Mouse (Mus musculus): ENCODE results near the gene Prune1. TPM values are rescaled to one million over a fixed set of nuclear protein-coding genes. Genes with fewer than 3 reads are reported as not detected.
A peak's percentile ranks its signal among the peaks of the same experiment; 100 is the strongest.

Gene Prune1
- polyA plus RNA-seq, 1 experiment from 2014 or later, result 24.5 TPM

GRCm38 (mm10) chr3:95286510-95286909, 4.6 kb upstream of the Prune1 start:
- Histone ChIP-seq H3K4me2 (no peak overlapping the region), H3K27me3 (replicated peaks) (no peaks in the 10 kb centered on the region), H3K9ac (no peak overlapping the region), H3K4me3 (no peak overlapping the region), H3K4me1 (peaks cover 22% of the 10 kb centered on the region), H3K9me3 (no peaks in the 10 kb centered on the region), H3K27ac (replicated peaks) (no peak overlapping the region), H3K36me3 (peaks cover 40% of the 10 kb centered on the region)
- ATAC-seq (ENCODE audit: extremely low read depth, insufficient number of reproducible peaks, low FRiP score, low TSS enrichment), result no peak
- WGBS, result 70% methylated on average over 7 of the region's 7 CpGs

- Histone ChIP-seq H3K4me1 (peaks cover 22% of the 10 kb centered on the region), H3K4me3 (no peak overlapping the region), H3K27ac (replicated peaks) (no peak overlapping the region), H3K9ac (no peak overlapping the region), H3K27me3 (replicated peaks) (no peaks in the 10 kb centered on the region), H3K36me3 (peaks cover 35% of the 10 kb centered on the region), H3K4me2 (no peak overlapping the region), H3K9me3 (no peaks in the 10 kb centered on the region)
- WGBS, result 65% methylated on average over 5 of the region's 5 CpGs
- no peak for ATAC-seq (ENCODE audit: extremely low read depth, insufficient number of reproducible peaks, low FRiP score, low TSS enrichment)
Measured at GRCm38 (mm10) chr3:95286011-95286410, 4.1 kb upstream of the Prune1 start.

GRCm38 (mm10) chr3:95285390-95285789, 3.5 kb upstream of the Prune1 start:
- no peaks in the 10 kb centered on the region for H3K27me3 ChIP-seq (replicated peaks)
- 88% methylated on average over 5 of the region's 5 CpGs for WGBS
- no peaks in the 10 kb centered on the region for H3K9me3 ChIP-seq
- no peak overlapping the region for H3K27ac ChIP-seq (replicated peaks)
- H3K4me3 ChIP-seq, result no peak overlapping the region
- no peak overlapping the region for H3K9ac ChIP-seq
- peaks cover 27% of the 10 kb centered on the region for H3K4me1 ChIP-seq
- H3K4me2 ChIP-seq, result no peak overlapping the region
- peaks cover 29% of the 10 kb centered on the region for H3K36me3 ChIP-seq
- ATAC-seq (ENCODE audit: extremely low read depth, insufficient number of reproducible peaks, low FRiP score, low TSS enrichment), result no peak

- Histone ChIP-seq H3K4me2 (peak overlapping the region; percentile 92), H3K27ac (replicated peaks) (no peak overlapping the region), H3K9me3 (no peaks in the 10 kb centered on the region), H3K36me3 (peaks cover 22% of the 10 kb centered on the region), H3K27me3 (replicated peaks) (no peaks in the 10 kb centered on the region), H3K4me1 (peaks cover 28% of the 10 kb centered on the region), H3K4me3 (peak overlapping the region; percentile 86), H3K9ac (peak overlapping the region; percentile 96)
- WGBS, result 87% methylated on average over 12 of the region's 12 CpGs
- ATAC-seq (ENCODE audit: extremely low read depth, insufficient number of reproducible peaks, low FRiP score, low TSS enrichment), result no peak
Measured at GRCm38 (mm10) chr3:95284501-95285281, 2.8 kb upstream of the Prune1 start.

GRCm38 (mm10) chr3:95284062-95284461, 2.2 kb upstream of the Prune1 start:
- H3K9ac ChIP-seq, result peak overlapping the region; percentile 96
- WGBS, result 19% methylated on average over 1 of the region's 1 CpGs

GRCm38 (mm10) chr3:95283589-95283941, 1.7 kb upstream of the Prune1 start:
- peaks cover 12% of the 10 kb centered on the region for H3K36me3 ChIP-seq
- peaks cover 28% of the 10 kb centered on the region for H3K4me1 ChIP-seq
- no peak for ATAC-seq (ENCODE audit: extremely low read depth, insufficient number of reproducible peaks, low FRiP score, low TSS enrichment)
- H3K27ac ChIP-seq (replicated peaks), result peak overlapping the region; percentile 99
- H3K4me3 ChIP-seq, result peak overlapping the region; percentile 86
- H3K27me3 ChIP-seq (replicated peaks), result no peaks in the 10 kb centered on the region
- WGBS, result 3% methylated on average over 7 of the region's 7 CpGs
- H3K9ac ChIP-seq, result peak overlapping the region; percentile 96
- H3K9me3 ChIP-seq, result no peaks in the 10 kb centered on the region
- peak overlapping the region; percentile 92 for H3K4me2 ChIP-seq

More at GRCm38 (mm10) chr3:95284062-95284461, 2.2 kb upstream of the Prune1 start:
- ATAC-seq (ENCODE audit: extremely low read depth, insufficient number of reproducible peaks, low FRiP score, low TSS enrichment), result no peak
- Histone ChIP-seq H3K9me3 (no peaks in the 10 kb centered on the region), H3K4me2 (peak overlapping the region; percentile 92), H3K27me3 (replicated peaks) (no peaks in the 10 kb centered on the region), H3K4me3 (peak overlapping the region; percentile 86), H3K4me1 (peaks cover 28% of the 10 kb centered on the region), H3K36me3 (peaks cover 17% of the 10 kb centered on the region), H3K27ac (replicated peaks) (peak overlapping the region; percentile 99)

- Histone ChIP-seq H3K9me3 (no peaks in the 10 kb centered on the region), H3K4me1 (peaks cover 33% of the 10 kb centered on the region), H3K27me3 (replicated peaks) (no peaks in the 10 kb centered on the region), H3K4me2 (peak overlapping the region; percentile 92), H3K36me3 (peaks cover 10% of the 10 kb centered on the region), H3K4me3 (peak overlapping the region; percentile 86), H3K9ac (peak overlapping the region; percentile 96), H3K27ac (replicated peaks) (peak overlapping the region; percentile 99)
- under 1% methylated on average over 48 of the region's 51 CpGs for WGBS
- peak; percentile 63; the same call in 1 of the 2 replicates for ATAC-seq (ENCODE audit: extremely low read depth, insufficient number of reproducible peaks, low FRiP score, low TSS enrichment)
Measured at GRCm38 (mm10) chr3:95282865-95283588, 1.2 kb upstream of the Prune1 start.

- peak overlapping the region; percentile 99 for H3K27ac ChIP-seq (replicated peaks)
- H3K9me3 ChIP-seq, result no peaks in the 10 kb centered on the region
- ATAC-seq (ENCODE audit: extremely low read depth, insufficient number of reproducible peaks, low FRiP score, low TSS enrichment), result no peak
- WGBS, result under 1% methylated on average over 11 of the region's 11 CpGs
- peak overlapping the region; percentile 96 for H3K9ac ChIP-seq
- H3K27me3 ChIP-seq (replicated peaks), result no peaks in the 10 kb centered on the region
- peak overlapping the region; percentile 92 for H3K4me2 ChIP-seq
- peaks cover 4% of the 10 kb centered on the region; the same call in 1 of the 2 replicates for H3K36me3 ChIP-seq
- peak overlapping the region; percentile 86 for H3K4me3 ChIP-seq
- H3K4me1 ChIP-seq, result peaks cover 35% of the 10 kb centered on the region
Measured at GRCm38 (mm10) chr3:95282381-95282864, 547 bp upstream of the Prune1 start.

GRCm38 (mm10) chr3:95280747-95281146, 1.1 kb downstream of the Prune1 start:
- Histone ChIP-seq H3K27me3 (replicated peaks) (no peaks in the 10 kb centered on the region), H3K36me3 (peaks cover 4% of the 10 kb centered on the region; the same call in 1 of the 2 replicates), H3K9me3 (no peaks in the 10 kb centered on the region), H3K4me1 (peaks cover 49% of the 10 kb centered on the region), H3K27ac (replicated peaks) (peak overlapping the region; percentile 93), H3K4me2 (peak overlapping the region; percentile 92), H3K9ac (peak overlapping the region; percentile 96), H3K4me3 (peak overlapping the region; percentile 86)
- ATAC-seq (ENCODE audit: extremely low read depth, insufficient number of reproducible peaks, low FRiP score, low TSS enrichment), result no peak
- WGBS, result 14% methylated on average over 8 of the region's 8 CpGs

GRCm38 (mm10) chr3:95277149-95277551, 4.7 kb downstream of the Prune1 start:
- peaks cover 47% of the 10 kb centered on the region for H3K4me1 ChIP-seq
- H3K4me2 ChIP-seq, result no peak overlapping the region
- ATAC-seq (ENCODE audit: extremely low read depth, insufficient number of reproducible peaks, low FRiP score, low TSS enrichment), result no peak
- H3K27ac ChIP-seq (replicated peaks), result peak overlapping the region; percentile 49
- no peak overlapping the region for H3K4me3 ChIP-seq
- H3K27me3 ChIP-seq (replicated peaks), result no peaks in the 10 kb centered on the region
- H3K9ac ChIP-seq, result no peak overlapping the region
- WGBS, result 54% methylated on average over 1 of the region's 1 CpGs
- H3K9me3 ChIP-seq, result no peaks in the 10 kb centered on the region
- peaks cover 11% of the 10 kb centered on the region; the same call in 1 of the 2 replicates for H3K36me3 ChIP-seq

- Histone ChIP-seq H3K4me3 (no peak overlapping the region), H3K4me1 (peaks cover 46% of the 10 kb centered on the region), H3K36me3 (peaks cover 11% of the 10 kb centered on the region; the same call in 1 of the 2 replicates), H3K4me2 (no peak overlapping the region), H3K9me3 (no peaks in the 10 kb centered on the region), H3K27me3 (replicated peaks) (no peaks in the 10 kb centered on the region), H3K9ac (0 out of 2 replicates have a peak overlapping the region, but pooled peaks have one; percentile 1), H3K27ac (replicated peaks) (peak overlapping the region; percentile 49)
- ATAC-seq (ENCODE audit: extremely low read depth, insufficient number of reproducible peaks, low FRiP score, low TSS enrichment), result no peak
- 73% methylated on average over 5 of the region's 5 CpGs for WGBS
Measured at GRCm38 (mm10) chr3:95276428-95276934, 5.4 kb downstream of the Prune1 start.
